Mouse (Mus musculus) gastrocnemius, postnatal 10 days (tissue): ENCODE measurements around the gene Cby1. TPM values are rescaled to one million over a fixed set of nuclear protein-coding genes. Genes with fewer than 3 reads are reported as not detected.

Experiments used
- DNase-seq: peaks from one replicate; pipeline ENCODE4 v3.0.0; 2021; ENCODE audit warnings: mixed read lengths
- total RNA-seq, 2 experiments: library from RNA; stranded (reverse); gene quantifications; 2 replicates each; pipeline ENCODE4 v1.2.3; 2021

Cby1 gene
- total RNA-seq, 2 experiments from 2014 or later = 22.6 to 24.9 TPM

DNA sequence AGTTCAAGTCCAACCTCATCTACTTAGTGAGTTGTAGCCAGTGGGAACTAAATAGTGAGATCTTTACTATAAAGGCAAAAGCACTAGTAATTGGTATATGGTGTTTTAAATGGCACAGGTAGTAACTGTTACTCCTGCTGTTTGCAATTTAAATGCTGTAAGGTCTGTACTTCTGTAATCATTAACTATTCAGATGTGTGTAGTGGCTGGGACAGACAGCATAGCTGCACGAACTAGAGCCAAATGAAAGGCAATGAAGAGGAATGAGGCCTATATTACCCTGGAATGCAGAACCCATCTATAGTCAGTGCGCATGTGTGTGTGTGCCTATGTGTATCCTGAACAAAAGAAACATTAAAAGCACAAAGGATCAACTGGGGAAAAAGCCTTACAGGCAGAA lies 18.9 kb downstream of the Cby1 start:
- no peak for DNase-seq

DNA sequence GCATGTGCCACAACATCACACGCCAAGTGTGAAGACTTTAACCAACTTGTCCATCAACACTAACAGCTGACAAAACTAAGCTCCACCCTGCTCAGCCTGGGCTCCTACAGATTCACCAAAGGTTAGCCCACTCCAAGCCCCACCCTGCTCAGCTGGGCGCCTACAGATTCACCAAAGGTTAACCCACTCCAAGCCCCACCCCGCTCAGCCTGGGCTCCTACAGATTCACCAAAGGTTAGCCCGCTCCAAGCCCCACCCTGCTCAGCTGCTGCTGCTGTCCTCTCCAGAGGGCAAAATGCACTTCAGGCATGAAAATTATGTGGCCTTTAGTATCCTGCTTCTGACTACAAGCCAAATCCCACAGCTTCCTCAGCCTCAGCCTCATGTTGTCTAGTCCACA lies 23.0 kb downstream of the Cby1 start:
- no peak for DNase-seq

DNA sequence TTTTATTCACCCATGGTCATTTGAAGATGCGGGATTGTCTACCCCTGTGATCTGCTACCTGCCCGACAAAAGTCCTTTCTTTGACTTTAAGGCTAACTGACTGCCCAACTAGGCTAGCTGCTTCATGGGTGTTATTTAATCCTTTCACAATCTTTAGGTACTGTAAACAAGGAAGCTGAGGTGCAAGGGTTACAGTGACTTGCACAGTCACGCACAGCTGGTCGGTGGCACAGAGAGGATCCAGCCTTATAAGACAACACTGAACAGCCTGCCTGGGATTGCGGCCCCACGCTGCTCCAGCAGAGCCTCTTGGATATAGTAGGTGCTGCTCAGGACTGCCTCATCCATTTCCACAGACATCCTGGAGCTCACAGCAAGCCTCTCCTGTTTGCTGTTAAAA lies 24.1 kb downstream of the Cby1 start:
- no peak for DNase-seq

DNA sequence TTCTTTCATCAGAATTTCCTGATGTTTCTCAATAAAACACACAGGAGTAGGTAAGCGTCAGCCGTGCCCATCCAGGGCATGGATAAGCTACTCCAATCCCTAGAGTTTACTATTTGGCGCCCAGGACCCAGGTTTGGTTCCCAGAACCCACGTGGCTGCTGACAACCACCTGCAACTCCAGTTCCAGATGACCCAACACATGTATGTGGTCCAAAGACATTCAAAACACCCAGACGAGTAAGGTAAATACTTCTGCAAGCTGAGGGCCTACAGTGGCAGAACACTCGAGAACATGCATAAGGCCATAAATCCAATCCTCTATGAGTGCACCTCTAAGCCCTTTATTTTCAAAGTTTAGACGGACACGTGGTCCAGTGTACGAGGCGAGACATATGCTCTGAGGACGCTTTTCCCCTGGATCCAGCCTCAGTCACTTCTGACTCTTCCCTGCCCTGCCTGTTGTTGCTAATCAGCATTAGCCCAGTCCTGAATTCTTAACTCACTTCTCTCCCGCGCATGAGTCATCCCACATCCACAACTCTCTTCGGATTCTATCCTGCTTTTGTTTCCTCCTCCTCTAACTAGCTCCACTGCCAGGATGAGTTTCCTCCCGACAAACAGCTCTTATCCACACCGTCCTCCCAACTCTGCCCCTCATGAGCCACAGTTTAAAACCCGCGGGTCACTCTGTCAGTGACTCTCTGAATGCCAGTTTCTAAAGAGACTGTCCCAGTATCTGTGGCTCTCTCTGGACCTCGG lies 24.9 kb downstream of the Cby1 start:
- DNase-seq = no peak

DNA sequence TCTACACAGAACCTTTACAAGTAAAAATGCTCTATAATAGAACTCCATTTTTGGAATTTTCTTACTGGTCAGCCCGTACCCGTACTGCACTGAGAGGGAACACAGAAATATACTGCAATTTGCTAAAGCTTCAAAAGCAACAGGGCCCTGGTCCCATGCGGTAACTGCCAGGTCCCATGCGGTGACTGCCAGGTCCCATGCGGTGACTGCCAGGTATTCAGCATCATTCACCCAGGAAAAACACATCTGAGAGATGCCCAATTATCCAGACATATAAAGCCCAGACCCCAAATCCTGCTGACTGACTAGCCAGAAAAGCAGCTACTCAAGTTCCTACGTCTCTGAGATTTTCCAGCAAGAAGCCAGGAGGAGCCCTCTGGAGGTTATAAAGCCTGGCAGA lies 25.6 kb downstream of the Cby1 start:
- DNase-seq = no peak

DNA sequence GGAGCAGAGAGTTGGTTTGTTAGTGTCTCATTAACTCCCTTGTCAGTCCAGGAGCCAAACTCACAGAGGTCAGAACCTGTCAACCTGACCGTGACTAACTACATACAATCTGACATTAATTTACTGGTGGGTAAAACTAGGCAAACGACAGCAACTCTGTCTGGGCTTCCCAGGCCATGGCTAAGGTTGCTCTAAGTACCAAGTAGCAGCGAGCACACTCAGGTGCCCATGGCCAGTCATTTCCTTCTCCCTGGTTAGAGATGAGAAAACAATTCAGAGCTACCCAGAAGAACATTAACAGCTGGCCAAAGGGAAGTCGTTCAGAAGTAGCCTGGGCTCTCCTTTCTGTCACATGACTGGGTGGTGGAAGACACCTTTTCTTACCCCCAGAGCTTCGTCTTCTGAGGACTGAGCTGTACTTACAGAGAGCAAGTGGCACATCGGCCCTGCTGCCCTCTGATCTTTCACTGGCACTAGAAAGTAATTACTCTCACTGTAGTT lies 26.2 kb downstream of the Cby1 start:
- no peak for DNase-seq

DNA sequence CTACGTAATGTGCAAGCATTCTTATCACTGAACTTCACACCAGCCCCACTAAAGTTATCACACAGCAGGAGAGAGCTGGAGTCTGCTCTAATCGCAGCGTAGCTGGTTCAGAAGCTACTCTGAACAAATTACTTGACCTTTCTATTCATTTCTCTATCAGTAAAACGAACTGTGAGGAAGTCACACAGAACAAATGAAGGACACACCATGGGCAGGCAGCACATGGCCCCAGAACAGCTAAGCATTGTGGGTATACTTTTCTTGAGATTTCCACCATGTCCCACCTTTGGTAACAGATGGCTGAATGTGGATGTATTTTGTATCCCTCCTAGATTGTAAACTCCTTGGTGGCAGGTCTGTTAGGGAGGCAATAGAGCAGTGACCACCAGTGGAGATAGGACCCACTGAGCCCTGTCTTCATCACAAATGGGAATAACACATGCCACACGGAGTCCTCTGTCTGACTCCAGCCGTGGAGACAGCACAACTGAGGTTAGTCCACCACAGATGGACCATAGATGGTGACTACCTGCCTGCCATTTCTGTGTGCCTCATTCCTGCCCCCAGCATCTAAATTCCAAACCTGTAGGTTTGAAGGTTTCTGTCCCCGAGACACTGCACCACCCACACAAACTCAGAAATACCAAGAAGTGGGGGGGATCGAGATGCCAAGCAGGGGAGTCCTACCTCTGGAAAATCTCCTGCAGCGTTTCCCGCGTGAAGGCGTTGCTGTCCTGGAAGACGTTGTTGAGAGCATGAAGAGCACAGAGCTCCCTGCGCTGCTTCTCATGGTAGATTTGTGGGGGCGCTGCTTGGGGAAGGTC lies 27.3 kb downstream of the Cby1 start:
- no peak for DNase-seq

DNA sequence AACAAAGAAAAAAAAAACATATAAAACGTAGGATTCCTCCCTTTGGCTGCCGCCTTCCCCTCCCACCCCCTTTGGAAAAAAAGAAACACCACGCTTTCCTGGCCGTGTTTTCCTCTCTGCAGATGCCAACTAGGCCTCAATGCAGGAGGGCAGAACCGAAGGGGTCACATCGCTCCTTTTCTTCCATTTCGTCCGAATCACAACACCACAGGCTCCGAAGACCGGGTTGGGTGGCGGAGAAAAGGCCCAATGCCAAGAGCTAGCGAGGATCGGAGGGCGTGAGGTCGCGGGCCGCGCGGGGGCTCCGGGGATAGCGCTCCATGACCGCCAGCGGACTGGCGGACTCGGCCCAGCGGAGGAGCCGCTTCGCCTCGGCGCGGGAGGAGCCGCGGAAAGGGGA lies 28.2 kb downstream of the Cby1 start:
- no peak for DNase-seq

DNA sequence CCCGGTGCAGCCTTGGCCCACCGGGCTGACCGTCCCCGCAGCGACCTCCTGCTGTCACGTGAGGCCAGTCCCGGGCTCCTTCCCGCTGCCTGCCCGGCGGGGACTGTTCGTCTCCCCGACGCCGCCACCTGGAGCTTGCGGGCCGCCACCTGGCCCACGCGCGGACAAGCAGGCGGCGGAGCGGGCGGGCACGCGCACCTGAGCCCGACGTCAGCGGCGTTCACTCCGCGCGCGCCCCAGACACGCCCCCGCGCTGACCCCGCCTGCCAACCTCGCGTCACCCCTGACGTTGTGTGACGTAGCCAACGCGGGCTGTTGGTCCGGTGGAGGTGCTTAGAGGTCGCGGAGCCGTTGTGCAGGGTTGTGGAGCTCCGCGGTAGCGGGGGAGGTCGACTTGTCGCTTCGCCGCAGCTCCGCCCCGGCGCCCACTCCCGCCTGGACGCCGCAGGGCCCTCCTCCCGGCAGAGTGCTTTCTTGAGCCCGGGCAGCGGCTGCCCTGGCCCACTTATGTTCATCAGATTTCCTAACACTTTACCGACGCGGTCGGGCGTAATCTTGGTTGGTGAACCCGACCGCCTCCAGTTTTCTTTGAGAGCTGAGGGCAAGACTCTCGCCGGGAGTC lies 28.8 kb downstream of the Cby1 start, which contains the start of gene Josd1:
Gene Josd1, minus strand, starts transcription at position 274 of the 622 bp plus-strand sequence.
- DNase-seq = peak; percentile 95

DNA sequence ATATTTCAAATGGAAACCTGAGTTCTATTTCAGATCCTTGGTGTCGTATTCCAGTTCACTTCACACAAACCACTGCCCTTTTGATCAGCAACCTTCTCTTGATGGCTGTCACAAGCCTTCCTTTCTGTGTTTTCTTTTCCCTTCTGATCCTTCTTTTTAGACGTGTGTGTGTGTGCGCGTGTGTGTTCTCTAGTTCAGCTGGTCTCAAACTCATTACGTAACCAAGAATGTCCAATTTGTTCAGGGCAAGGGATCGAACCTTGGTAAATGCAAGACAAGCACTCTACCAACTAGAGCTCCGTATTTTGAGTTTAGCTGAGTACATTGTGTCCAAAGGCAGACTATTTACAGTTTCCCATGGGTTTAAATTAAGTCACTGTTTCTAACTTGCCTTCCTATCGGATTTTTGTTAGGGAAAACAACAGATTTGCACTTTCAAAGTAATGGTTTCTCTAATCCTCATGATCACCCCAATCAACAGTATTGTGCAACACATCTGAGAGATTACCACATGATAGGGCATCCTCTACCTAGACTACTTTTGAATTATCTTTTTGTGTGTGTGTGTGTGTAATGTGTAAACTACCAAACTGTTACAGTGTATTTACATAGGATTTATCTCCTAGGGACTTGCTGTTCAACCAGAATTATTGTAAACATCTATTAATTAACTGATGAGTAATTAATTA lies 29.4 kb downstream of the Cby1 start:
- no peak for DNase-seq

DNA sequence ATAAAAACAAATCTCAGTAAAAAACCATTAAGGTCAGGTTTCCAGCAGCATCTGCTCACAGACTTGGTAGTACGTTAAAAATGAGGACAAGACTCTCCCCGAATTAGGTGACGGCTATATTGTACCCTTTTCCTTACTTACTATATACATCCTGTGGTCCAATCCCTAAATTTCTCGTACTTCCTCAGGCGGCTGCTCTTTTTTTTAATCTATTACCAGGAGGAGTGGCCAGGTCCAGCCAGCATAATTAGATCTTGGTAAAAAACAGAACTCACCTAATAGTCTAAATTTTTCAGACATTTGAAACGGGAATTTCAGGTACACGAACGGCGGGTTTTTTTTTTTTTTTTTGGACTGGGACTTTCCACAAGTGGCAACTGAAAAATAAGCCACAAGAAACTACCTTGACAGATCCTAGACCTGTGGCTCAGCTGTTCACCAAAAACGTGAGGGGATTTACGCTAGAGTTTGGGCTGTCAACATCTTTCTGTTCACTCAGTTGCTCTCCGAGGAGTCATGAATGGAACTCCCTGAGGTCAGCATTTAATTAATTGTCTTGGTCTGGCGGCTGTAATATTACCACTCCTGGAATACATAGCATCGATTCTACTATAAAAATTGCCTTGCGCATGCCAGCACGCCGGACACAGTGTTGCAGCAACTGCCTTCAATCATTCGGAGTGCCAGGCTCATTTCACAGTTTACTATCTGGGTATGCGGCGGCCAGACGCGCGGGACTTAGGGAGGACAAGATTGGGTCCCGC lies 30.8 kb downstream of the Cby1 start:
- DNase-seq = no peak

DNA sequence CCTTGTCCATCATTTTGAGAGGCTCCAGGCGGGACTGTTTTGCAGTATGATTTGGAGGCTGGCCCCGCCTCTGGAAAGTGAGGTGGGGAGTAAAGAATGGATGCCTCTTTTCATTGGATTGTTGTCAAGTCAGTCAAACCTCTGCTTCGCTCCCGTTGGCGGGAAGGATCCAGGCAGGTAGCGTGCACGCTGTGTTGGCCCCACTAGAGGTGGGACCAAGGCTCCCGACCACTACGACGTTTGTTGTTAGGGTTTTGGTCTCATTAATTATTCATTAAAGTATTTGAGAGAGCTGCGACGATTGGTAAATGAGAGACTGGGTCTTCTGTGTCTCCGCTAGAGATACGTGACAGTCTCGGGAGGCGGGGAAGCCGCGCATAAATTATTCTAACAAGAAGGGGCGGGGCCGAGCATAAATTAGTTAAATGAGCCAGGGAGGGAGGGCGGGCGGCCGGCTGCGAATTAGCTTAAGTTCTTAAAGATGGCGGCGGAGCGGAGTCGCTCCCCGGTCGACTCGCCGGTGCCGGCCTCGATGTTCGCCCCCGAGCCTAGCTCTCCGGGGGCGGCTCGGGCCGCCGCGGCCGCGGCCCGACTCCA lies 31.5 kb downstream of the Cby1 start, which contains the start of gene Gtpbp1:
Gene Gtpbp1, plus strand, starts transcription at position 420 of the 597 bp plus-strand sequence.
- peak; percentile 93 for DNase-seq

DNA sequence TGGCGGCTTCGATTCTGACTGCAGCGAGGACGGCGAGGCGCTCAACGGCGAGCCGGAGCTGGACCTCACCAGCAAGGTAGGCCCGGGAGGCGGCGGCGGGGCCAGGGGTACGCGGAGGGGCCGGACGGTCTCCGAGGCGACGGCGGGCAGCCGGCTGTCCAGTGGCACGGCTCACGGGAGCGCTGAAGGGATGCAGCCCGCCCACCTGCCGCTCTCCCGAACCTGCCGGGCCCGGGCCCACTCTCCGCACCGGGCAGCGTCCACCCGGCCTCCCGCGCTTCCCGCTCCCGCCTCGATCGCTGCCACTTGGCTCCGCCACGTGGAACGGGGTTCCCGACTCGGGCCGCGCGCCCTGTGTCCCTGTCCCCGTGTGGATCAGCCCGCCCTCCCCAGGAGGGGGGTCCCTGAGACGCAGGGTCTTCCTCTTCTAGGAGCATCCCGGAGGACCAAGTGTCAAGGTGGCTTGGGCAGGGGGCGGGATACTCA lies 32.1 kb downstream of the Cby1 start:
- peak; percentile 49 for DNase-seq

DNA sequence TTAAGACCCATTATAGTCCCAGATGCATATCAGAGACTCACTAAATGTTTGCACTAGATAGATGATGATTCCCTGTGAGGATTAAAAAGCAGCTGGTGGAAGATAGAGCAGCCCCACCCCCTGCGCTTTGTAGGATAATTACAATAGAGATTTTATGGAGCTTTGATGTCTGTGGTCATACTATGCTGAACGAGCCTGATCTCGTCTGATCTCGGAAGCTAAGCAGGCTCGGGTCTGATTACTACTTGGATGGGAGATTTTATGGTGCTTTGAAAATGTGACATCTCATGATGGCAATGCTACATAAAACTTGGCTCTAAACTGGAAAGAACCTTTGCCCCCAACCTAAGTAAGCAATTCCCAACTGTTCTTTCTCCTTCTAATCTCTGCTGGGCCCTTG lies 33.3 kb downstream of the Cby1 start:
- DNase-seq = no peak

DNA sequence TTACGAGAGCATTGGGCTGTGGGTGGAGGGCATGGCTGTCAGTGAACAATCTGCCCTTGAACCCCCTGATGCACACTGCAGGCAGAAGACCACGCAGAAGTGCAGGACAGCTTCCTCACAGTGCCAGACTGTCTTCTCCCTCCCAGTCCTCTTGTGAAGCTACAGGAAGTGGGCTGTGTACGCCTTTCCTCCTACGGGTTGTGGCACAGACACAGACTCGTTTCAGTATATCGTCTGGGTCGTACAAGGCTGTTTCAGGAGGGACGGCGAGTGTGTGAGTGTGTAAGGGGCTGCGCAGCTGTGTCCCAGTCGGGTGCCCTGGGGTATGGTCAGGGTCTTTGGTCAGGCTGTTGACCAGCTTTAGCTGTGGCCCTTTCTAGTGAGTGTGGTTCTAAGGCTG lies 34.7 kb downstream of the Cby1 start:
- no peak for DNase-seq

DNA sequence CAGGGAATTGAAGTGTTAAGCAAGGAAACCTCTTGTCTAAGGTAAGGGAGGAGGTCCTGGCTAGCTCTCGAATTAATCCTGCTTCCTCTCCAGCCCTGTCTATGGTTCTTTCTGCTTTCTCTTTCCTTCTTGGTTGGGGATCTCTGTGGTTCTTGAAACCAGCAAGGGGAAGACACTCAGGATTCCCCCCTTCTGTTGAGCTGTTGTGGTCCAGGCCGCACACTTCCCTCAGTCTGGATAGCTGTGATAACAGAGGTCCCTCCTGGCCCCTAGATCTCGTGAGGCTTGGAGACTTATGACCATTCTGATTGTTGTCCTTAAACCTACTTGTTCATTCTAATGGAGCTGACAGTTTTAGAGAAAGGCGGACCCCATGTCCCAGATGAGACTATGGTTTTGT lies 35.5 kb downstream of the Cby1 start:
- no peak for DNase-seq

DNA sequence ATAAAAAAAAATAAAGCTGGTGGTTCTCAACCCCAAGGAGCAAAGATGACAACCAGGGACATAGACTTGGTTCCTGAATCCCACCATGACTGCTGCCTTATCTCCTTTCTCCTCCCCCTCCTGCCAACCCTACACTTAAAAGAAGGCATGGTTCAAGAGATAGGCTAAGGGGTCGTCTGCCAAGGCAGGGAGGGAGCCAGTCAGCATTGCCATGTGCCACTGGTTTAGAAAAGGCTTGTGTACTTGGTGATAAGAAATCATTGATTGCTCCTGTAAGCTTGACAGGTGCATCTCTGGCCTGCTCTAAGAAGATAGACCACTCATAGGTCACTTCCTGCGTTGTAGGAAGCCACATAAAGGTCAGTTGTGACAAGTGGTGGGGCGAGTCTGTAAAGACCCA lies 36.5 kb downstream of the Cby1 start:
- DNase-seq = no peak

DNA sequence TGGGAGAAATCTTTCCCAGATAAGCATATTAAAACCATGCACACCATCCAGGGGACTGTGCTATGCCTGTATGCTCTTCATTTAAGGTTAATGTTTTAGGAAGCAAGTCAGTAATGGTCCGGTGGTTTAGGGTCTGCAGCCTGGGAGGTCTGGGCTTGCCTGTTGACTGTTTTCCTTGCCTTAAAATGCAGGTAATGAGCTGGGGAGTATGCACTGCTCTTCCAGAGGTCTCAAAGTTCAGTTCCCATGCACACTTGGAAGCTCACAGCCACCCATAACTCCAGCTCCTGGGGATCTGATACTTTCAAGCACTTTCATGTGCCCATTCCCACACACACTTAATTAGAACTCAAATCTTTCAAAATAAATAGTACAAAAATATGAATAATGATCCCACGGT lies 37.5 kb downstream of the Cby1 start:
- DNase-seq = no peak

DNA sequence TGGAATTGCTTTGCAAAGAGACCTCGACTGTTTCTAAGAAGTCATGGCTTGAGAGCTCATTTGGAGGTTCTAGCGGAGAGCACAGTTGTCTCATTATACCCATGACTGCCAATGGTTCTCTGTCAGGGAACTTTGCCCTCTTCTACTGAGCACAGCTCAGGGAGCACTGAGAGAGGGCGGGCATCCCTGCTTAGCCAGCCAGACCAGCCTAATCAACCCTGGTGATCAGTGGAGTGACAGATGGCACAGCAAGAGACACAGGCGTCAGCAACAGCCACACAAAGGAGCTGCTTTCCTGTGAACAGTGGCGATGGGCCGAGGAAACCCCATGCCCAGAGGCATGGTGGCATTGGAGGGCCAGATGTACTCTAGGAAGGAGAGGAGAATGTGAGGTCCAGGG lies 38.0 kb downstream of the Cby1 start:
- no peak for DNase-seq

DNA sequence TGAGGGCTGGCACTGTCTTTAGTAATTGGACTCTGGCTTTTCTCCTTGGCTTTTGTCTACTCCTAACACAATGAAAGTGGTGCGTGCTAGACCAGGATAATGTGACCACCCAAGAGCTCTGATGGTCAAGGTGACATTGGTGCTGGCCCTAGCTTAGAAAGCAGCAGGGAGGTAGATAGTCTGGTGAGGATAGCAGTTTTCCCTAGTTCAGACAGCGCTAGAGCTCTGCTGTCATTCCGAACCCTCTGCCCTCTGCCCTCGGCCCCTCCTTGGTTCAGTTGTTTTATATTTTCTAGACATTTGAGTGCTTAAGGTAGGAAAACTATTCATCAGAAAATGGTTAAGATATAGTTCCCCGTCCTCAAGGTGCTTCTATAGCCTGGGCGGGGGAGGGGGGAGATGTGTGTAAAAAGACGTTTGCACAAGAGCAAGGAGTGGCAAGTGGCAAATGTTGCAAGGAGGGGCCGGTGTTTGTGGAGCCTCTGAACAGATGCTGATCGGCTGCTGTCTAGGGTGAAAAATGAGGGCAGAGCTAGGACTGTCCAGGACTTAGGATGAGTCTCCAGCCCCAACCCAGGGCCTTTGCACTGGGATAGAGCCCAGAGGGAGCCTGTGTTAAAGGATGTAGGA lies 38.7 kb downstream of the Cby1 start:
- no peak for DNase-seq
